Mouse (Mus musculus) thymus, postnatal 4 days (tissue): ENCODE measurements around the gene Ciapin1.

ENCODE experiments used
- DNase-seq: peaks from one replicate; pipeline ENCODE4 v3.0.0; 2021

The Ciapin1 gene

DNA sequence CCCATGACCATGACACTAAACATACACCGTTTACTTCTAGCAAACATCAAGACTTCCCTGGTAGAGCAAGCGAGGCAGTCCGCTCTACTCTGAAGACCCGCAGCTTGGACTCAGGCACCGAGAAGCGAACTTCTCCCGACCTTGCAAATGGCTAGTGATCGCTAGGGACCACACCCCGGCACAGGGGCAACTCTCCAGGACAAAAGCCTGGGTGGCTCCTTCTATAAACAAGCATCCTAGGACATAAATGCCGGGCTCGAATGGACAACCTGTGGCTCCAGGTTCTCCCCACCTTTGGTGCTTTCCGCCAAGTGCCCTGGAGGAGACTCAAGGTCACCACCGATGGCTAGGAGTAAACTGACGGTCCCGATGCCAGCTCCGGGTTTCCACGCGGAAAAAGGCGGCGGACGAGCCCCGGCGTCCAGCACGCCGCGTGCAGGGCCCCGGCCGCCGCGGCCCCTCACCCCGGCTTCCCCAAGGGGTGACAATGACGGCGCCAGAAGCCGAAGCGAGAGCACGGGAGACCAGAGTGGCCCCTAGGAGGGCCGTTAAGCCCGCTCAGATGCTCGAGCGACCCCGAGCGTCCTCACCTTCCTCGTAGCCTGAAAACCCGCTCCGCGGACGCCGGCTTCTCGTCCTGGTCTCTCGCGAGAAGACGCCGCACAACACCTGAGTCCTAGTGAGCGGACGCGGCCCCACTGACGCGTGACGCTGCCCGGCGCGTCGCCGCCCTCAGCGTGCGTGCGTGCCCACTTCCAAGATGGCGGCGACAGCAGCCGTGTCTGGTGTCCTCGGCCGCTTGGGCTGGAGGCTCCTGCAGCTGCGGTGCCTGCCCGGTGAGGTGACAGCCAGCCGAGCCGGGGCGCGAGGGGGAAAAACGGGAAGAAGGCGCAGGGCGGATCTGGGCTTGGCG, at the start of gene Ciapin1, which contains the start of gene Coq9:
TSS of gene Ciapin1 (minus strand) at position 697 of the 913 bp plus-strand sequence.
TSS of gene Coq9 (plus strand) at position 660 of the 913 bp plus-strand sequence.
- peak; percentile 96 for DNase-seq

- no peak for DNase-seq
These were observed 42.6 kb upstream of the Ciapin1 start for GRCm38 (mm10) chr8:94880742-94881141.

- DNase-seq, result no peak
These were observed 38.7 kb upstream of the Ciapin1 start for GRCm38 (mm10) chr8:94876820-94877219.

- DNase-seq, result peak; percentile 94
These were observed 38.1 kb upstream of the Ciapin1 start, which contains the start of gene Dok4 for GRCm38 (mm10) chr8:94876197-94876730. Gene Dok4, minus strand, starts transcription at chr8:94876330.

DNA sequence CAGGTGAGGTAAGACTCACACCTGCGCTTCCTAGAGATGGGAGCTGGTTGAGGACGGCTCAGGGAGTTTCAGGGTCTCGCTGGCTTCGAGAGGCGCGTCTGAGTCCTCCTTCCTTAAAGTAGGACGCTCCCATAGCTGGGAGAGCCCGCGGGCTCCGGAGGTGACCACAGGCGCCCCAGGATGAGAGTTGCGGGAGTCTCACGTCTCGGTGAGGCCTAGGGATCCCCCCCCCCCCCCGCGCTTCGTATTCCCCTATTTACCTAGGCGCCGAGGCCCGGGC, 37.7 kb upstream of the Ciapin1 start:
- no peak for DNase-seq

- DNase-seq, result no peak
These were observed 37.1 kb upstream of the Ciapin1 start for GRCm38 (mm10) chr8:94875096-94875870.

GRCm38 (mm10) chr8:94874358-94874757, 36.2 kb upstream of the Ciapin1 start:
- peak; percentile 85 for DNase-seq

DNA sequence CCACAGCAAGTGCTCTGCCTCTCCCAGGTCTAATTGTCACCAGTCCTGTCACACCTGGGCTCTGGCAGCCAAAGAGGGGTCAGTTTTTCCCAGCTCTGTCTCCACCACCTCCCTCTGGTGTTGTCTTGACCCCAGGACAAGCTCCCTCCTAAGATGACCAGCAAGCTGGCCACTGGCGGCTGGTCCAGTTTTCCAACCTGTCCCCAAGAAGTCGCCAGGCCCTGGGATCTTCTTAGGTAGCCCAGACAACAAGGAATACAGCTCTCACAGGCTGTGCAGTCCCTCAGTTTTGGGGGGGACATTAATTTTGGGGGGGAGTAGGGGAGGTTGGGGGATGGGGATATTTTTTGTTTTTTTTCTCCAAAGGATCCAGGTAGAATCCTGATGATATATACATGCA, 34.4 kb upstream of the Ciapin1 start:
- DNase-seq, result no peak

DNA sequence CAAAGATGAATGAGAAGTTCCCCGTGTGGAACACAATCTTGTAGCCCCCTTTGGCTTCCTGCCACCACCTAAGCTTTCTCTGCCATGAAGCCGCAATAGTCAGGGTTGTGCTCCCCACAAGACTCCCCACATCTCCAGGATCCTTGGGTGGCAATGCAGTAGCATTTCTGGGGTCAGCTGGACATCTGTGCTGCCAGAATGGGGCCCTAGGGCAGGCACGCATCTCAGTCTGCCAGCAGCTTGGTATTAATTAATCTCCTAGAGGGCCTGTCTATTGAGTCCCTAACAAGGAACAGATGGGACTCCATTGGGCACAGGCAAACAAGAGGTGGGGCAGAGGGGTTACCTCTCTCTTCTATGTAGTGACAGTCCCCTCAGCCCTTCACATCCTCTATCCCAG, 34.0 kb upstream of the Ciapin1 start:
- no peak for DNase-seq

DNA sequence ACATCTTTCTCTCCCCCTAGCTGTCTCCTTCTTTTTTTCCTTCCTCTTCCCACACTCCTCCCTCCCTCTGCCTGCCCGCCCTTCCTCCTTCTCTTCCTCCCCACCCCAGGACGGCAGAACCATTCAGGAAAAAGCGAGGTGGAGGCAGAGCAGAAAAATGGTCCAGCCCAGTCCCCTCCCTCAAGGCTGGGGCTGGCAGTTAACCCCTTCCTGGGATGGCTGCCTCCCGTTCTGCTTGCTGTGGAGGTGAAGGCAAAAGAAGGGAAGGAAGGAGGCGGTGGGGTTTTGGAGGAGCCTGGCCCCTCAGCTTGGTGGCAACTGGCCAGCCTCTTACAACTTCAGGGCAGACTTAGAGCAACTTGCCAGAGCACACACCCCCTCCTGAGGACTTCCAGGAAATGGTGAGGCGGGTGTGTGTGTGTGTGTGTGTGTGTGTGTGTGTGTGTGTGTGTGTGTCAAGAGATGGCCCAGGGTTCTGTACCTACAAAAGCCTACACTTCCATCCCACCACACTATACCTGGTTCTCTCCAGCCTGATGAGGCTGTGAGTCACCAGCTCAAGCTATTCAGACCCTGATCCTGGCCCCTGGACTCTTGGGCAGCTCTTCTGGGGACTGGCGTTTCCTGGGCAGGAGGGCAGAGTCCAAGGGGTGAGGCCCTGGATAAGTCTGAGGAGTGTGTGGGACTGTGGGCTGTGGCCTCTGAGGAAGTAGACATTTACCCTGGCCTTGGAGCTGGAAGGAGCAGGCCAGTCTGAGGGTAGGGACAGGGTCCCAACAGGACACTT, 33.1 kb upstream of the Ciapin1 start:
- peak; percentile 47 for DNase-seq

DNA sequence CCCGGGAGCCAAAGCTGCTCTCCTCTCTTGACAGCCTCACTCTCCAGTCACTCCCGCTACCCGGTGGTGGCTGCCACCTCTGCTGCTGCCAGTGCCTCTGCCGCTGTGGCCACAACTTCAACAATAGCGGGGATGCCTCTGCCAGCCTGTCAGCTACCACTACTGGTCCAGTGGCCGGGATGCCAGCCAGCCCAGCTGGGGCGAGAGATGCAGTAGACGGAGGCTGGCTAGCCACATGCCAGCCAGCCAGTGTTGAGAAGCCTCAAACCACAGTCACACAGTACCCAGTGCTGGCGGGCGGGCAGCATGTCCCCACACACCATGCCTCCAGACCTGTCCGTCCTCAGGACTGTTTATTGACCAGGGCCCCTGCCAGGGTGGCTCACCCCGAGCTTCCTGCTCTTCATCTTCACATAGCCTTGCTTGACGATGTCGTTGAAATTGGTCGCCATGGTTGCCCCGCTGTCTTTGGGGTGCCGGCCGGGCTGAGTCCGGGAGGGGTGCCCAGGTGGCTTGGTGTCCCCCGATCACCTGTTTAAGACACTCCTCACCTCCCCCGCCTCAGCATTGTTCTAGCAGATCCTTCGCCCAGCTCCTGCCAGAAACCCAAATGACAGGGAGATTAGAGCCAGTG, 32.4 kb upstream of the Ciapin1 start:
- no peak for DNase-seq

DNA sequence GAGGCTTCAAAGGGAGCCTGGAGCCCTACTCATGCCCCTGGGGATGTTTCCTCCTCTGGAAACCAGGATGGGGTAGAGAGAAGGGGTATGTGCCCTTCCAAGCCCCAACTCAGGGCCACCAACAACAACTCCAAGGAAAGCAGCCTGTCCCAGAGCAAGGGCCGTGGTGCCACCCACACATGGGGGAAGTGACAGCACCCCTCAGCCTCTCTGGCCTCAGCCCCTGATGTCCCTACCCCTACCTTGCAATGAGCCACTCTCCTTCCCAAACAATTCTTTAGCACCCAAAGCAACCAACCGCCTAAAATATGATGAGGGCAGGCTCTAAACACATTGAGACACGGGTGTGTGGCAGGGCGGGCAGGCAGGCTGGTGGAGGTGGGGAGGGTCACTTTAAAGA, 31.8 kb upstream of the Ciapin1 start:
- DNase-seq, result no peak

DNA sequence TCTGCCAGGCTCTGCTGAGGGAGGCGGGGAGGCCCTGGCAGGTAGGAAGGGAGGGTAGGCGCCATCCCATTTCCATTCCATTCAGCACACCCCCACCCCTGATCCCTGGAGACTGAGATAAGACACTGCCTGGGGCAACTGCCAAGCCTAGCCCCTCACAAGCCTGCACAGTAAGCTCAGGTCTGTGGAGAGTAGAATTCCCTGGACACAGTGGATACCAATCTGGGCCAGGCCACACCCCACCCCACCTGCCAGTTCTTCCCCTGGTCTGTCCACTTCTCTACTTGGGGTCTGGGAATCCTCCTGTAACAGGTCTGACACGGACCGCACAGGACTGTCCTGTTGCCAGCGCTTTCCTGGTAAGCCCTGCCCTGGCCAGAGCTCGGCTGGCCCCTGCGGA, 31.0 kb upstream of the Ciapin1 start:
- DNase-seq, result no peak

DNA sequence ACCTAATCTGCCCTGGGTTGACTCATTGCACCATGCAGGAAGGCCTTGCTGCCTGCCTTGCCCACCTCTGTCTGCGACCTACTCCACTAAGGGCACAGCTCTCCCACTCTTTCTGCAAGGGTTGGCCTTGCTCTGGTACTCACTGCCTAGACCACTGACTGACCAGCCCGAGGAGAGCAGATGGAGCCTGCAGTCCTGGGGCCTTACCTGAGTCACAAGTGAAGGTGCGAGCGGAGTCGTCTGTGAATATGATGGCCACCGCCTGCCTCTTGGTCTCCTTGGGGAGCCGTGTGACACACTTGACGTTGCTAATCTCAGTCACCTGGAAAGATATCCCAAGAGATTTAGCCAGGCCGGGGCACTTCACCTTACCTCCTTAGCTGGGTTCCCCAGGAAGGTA, 28.8 kb upstream of the Ciapin1 start:
- no peak for DNase-seq

GRCm38 (mm10) chr8:94865292-94865691, 27.1 kb upstream of the Ciapin1 start:
- DNase-seq, result no peak

DNA sequence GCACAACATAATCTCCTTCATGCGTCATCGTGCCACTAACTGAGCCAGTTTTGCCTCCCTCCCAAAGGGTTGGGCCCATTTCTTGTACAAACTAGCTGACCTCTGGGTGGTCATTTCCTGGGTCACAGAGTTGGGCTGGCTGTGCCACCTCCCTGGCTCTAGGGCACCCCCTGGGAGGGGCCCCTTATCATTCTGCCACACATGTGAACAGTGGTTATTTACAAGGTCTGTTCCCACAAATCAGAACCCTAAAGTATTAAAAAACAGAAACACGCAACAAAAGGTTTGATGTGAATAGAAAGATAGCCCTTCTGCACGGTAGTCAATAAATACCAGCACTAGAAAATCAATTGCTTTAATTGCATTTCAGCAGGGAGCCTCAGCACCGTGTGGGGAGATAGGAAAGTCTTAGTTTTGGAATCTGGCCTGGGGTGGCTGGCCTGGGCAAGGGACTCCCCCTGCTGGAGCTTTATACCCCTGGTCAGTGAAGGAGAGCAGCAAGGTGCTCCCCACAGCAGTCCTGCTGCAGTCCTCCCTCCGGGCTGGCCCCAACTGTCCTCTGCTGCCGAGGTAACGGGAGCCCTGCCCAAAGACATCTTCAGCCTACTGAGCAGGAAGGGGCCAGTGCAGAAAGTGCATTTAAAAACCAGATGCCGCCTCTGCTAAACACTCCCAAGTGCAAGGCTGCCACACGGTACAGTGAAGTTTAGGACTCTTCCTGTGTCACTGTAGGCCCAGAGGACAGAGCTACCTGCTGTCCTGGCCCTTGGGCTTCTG, 25.9 kb upstream of the Ciapin1 start:
- no peak for DNase-seq

GRCm38 (mm10) chr8:94862487-94863220, 24.5 kb upstream of the Ciapin1 start:
- no peak for DNase-seq

DNA sequence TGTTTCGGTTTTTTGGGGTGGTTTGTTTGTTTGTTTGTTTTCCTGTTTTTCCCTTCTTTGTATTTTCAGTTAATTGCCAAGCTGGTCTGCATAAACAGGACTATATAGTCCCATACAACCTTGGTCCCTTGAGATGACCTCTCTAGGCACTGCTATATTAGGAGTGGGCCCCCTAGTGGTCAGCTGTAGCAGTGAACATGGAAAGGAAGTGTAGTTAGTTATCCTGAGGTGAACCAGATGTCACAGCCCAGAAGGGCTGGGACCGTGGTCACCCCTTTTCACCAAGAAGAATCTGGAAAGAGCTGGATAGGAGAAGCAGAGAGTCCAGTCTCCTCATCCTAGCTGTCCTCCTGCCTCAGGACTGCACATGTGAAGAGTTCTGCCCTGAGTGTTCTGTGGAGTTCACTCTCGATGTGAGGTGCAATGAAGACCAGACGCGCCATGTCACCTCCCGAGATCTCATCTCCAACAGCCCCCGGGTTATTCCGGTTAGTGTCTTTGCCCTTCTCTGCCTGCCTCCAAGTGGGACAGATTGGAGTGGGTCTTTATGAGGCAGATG, 23.3 kb upstream of the Ciapin1 start:
- peak; percentile 82 for DNase-seq

DNA sequence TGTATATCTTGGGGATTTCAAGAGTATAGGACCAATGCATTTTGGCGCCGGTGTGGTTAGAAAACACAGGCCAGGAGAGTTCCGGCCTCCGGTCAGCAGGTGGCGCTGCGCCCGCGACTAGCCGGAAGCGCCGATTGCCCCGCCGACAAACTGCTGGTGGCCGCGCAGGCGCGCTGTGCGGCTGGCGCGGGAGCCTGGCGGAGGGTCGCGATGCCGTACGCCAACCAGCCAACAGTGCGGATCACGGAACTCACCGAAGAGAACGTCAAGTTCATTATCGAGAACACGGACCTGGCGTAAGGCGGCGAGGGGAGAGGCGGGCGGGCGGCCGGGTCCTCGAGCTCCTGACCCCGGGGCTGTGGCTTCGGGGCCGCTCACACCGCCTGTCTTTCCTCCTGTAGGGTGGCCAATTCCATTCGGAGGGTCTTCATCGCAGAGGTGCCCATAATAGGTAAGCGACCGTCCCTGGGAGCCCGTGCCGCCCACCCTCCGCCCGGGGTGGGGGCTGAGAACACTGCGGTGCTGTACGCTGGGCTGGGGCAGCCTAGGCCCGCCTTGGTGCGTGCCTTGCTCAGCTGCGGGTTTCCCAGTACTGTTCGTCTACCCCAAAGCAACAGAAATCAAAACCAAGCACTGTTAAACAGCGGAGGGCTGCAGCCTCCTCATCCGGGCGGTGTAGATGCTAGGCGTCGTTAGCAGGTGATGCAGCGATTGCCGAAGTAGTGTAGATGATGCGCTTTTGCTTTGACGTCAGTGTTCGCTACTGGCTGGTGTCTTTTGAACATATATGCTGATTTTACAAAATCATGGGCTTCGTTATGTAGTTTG, 19.4 kb upstream of the Ciapin1 start, which contains the start of gene Polr2c:
TSS of gene Polr2c (plus strand) at position 105 of the 828 bp plus-strand sequence.
- DNase-seq, result peak; percentile 96

DNA sequence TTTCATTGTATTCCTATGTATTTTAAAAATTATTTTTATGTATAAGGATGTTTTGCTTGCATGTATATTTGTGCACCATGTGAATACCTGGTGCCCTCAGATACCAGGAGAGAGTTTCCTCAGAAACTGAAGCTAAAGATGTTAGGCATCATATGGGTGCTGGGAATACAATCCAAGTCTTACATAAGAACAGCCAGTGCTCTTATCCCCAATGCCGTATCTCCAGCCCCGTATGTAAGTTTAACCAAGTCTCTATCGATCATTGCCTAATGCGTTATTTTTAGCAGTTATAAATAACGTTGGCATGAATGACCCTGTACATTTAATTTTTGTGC, 18.8 kb upstream of the Ciapin1 start:
- no peak for DNase-seq
